Mouse (Mus musculus): ENCODE results near the gene Atp8b2.

Gene Atp8b2

GRCm38 (mm10) chr3:89899511-89899908, 63.8 kb downstream of the Atp8b2 start:
- no peak for DNase-seq (ENCODE audit: low spot score)

- no peak for DNase-seq (ENCODE audit: low spot score)
Measured at GRCm38 (mm10) chr3:89898870-89899510, 64.3 kb downstream of the Atp8b2 start.

GRCm38 (mm10) chr3:89898011-89898410, 65.3 kb downstream of the Atp8b2 start:
- DNase-seq (ENCODE audit: low spot score): no peak

- DNase-seq (ENCODE audit: low spot score): no peak
Measured at GRCm38 (mm10) chr3:89897204-89897796, 66.0 kb downstream of the Atp8b2 start.

- DNase-seq (ENCODE audit: low spot score): no peak
Measured at GRCm38 (mm10) chr3:89896571-89896970, 66.7 kb downstream of the Atp8b2 start.

- DNase-seq (ENCODE audit: low spot score): no peak
Measured at GRCm38 (mm10) chr3:89892517-89893106, 70.7 kb downstream of the Atp8b2 start.

GRCm38 (mm10) chr3:89891696-89892095, 71.6 kb downstream of the Atp8b2 start:
- DNase-seq (ENCODE audit: low spot score): no peak

- no peak for DNase-seq (ENCODE audit: low spot score)
Measured at GRCm38 (mm10) chr3:89889841-89890430, 73.4 kb downstream of the Atp8b2 start.

All from ovary, postnatal 10 days (tissue).